Mouse (Mus musculus) bone marrow, adult 2 months (tissue): ENCODE measurements around the gene Hephl1.

Experiments used
- CTCF ChIP-seq: fragments of 200-500 bp; IDR thresholded peaks from 2 replicates; pipeline ENCODE4 v1.5.1; 2011; ENCODE audit warnings: low read length, control low read depth; ENCODE audit not compliant: control insufficient read depth, insufficient read depth
- POLR2A ChIP-seq: fragments of 200-500 bp; IDR thresholded peaks from 2 replicates; pipeline ENCODE4 v1.6.1; 2011; ENCODE audit warnings: low read depth, mild to moderate bottlenecking, control low read depth, low read length, borderline replicate concordance; ENCODE audit not compliant: control insufficient read depth

GRCm38 (mm10) chr9:15018756-15019131 lies 93.2 kb downstream of the Hephl1 start:
- no peak for TF ChIP-seq CTCF
- TF ChIP-seq POLR2A = no peak
